Mouse (Mus musculus) erythroid progenitor cell, adult 5-6 weeks (primary cell): ENCODE data around the gene Fermt3. TPM values are rescaled to one million over a fixed set of nuclear protein-coding genes. Genes with fewer than 3 reads are reported as not detected.

Experiments used
- ATAC-seq: replicated peaks from 2 replicates; pipeline ENCODE4 v1.8.0; 2016; ENCODE audit warnings: moderate number of reproducible peaks, mild to moderate bottlenecking, moderate TSS enrichment, inconsistent platforms; ENCODE audit not compliant: poor library complexity, low FRiP score, severe bottlenecking
- total RNA-seq, 2 experiments: library from RNA; stranded (forward) in 1 of 2; stranded (reverse) in 1 of 2; fragments of 150-400 nt in 1 of 2; fragments of 186-747, 209-891 nt in 1 of 2; gene quantifications; 2 replicates each; pipeline versions ENCODE4 v1.2.3 to v1.2.4; 2015 to 2017; ENCODE audit warnings: low replicate concordance in 2 of 2

The Fermt3 gene
- total RNA-seq, 2 experiments from 2014 or later = 38.6 to 63.9 TPM

DNA sequence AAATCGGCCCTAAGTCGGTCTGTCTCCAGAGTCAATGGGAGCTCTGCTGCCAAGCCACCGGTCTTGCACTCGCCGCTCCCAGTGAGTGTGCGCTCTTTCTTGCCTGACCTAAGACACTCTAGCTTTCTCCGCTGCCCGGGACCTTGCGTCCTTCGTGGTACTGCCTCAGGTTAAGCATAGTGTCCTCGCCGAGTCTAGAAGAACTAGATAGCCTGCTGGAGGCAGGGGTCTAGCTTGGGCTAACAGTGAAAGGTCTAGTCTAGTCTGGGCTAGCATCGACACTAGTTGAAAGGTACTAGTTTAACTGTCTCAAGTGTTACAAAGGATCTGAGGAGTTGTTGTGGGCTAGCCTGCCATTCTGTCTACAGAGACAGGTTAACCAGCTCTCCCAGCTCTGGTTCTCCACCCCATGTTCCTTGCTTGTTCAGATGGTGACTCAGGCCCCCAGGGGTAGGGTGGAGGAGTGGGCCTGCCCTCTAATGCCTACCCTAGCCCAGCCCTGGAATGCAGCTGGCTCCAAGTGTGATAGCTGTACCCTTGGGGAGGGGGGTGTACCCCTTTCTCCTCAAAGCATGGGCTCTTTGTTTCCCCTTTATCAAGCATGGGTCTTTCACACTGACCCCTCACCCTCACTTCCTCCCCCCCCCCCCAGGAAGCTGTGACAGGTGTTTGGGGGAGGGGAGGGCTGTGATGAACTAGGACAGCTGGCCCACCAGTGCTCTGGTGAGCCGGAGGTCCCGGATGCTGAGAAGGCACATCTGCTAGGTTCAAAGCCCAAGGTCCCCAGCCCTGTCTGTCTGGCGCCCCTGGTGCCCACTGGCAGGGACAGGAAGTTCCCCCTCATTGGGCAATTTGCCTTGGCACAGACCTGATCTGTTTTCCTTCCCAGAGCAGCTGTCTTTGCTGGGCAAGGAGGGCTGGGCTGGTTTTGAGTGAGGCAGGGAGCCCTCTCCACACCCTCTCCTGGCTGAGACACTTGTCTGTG, 43.4 kb downstream of the Fermt3 start, which contains the start of gene Plcb3:
TSS of gene Plcb3 (minus strand) at position 934 of the 985 bp plus-strand sequence.
- no peak for ATAC-seq

DNA sequence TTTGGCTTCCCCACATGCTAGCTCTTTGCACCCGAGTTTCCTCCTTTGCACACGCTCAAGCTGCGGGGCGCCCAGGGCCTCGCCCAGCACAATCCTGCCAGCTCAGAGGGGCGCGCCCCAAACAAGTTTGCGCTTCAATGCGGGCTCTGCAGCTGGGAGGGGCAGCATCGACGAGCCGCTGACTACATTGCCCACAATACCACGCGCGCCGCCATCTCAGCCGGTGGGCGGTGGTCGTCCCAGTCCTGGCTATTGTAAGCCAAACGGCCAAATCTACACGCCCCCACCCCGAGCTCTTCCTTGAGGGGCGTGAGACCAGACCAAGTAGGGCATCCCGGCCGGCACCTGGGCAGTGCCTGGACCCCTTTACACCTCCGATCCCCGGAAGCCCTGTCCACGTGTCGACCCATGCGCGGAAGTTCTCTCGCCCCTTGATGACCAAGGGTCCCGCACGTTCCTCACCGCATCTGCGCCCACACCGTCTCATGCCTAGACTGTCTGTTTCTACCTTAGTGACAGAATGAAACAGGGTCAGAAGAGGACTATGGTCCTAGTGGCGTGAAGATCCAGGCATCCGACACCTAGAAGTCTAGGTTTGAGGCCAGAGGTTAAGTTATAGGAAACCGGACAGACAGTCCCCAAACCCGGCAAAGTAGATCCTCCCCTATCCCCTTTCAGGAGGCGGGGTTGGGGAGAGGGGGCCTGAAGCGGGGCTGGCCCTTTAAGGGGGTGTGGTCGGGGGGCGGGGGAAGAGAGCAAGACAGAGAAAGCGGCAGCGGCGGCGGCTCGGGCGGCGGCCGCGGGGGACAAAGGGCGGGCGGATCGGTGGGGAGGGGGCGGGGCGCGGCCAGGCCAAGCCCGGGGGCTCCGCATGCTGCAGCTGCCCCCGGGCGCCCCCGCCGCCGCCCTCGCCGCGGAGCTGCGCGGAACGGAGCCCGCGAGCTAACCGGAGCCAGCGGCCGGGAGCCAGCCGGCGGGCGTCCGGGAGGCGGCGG, 44.8 kb downstream of the Fermt3 start, which contains the start of gene Ppp1r14b:
TSS of gene Ppp1r14b (plus strand) at position 758 of the 995 bp plus-strand sequence.
- peak; percentile 69 for ATAC-seq

DNA sequence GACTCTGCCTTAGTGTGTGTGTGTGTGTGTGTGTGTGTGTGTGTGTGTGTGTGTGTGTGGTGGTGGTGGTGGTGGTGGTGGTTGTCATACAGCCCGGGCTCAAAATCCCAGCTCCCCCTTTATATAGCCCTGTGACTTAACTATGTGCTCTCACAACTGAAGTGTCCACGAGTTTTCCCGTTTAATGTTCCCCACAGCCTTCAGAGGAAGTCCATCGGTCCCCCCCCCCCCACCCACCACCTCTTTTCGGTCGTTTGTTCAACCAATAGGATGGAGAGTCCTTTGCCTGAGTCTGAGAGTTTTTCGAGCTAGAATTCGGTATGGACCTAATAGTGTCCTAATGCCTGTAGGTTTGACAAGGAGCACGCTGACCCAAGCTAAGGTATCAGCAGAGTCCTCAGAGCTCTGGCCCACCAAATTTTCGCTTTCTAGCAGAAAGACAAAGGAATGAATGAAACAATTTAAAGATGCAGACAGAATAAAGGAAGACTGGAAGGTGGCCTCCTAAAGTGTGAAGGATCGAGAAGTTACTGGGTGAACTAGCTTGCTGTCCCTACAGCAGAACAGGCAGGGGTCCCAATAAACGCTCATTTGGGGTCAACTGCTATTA, 45.6 kb downstream of the Fermt3 start:
- ATAC-seq = no peak

DNA sequence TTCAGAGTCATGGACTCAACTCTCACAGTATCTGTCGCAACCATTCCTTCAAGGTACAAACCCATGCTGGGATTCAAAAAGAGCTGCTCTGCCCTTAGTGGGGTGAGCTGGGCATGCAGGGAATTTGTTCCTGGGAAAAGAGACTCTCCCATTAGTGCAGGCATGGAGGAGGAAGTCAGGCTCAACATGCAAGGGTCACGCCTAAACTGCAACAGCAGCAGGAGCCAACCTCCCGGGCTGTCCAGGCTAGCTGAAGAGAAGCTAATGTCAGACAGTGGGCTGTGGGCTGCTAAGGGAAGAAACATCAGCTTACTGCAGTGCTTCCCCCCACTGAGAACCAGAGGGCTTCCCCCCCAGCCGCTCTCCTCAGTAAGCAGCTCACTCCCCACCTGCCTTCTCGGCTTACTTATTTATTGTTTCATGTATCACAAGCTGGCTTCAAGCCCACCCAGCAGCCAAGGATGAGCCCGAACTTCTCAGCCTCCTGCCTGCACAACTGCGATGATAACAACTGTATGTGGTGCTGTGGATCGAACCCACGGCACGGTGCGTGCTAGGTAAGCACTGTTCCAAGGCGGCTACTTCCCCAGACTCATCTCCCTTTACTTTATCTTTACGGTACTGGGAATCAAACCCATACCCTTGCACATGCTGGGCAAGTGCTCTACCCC, 46.9 kb downstream of the Fermt3 start:
- ATAC-seq = no peak

DNA sequence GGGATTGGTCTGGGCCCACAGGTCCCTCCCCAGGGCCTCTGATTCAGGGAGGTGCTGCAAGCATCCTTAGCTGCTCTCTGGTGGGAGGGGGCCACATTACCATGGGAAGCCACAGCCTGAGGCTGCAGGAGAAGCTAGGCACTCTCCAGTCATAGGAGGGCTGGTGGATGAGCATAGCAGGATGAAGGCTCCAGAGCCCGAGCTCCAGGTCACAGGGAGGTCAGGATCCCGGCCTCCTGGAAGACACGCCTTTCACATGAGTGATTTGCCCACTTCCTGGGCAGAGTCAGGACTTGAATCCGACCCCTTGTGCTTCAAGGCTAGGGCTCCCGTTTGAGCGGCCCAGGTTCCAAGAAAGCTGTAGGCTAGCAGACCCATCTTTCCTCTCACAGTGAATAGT, 47.6 kb downstream of the Fermt3 start:
- no peak for ATAC-seq

DNA sequence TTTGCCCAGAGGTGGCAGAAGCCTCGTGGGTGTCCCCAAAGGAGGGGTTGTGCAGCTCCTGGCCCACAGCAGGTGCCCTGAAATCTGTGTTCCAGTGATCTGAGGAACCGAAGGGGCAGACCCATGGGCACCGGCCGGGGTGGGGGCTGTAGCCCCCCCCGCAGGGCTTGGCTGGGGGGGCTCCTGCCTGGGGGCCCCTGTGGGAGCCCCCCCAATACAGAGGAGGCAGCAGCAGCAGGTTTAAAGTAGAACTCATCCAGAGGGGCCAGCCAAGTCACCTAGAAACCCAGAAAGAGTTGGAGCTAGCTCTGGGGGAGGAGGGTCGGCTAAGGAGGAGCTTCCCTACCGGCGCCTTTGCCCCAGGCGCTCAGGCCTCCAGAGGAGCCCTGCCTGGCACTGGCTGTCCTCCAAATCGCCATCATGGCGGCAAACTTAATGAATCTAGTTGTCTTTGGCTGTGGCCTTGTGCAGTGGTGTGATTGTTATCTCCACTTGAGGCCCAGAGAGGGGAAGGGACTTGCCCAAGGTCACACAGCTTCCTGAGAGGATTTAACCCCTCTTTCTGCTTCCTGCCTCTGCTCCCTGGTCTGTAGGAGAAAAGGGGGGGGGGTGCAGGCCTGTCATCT, 48.7 kb downstream of the Fermt3 start:
- no peak for ATAC-seq

DNA sequence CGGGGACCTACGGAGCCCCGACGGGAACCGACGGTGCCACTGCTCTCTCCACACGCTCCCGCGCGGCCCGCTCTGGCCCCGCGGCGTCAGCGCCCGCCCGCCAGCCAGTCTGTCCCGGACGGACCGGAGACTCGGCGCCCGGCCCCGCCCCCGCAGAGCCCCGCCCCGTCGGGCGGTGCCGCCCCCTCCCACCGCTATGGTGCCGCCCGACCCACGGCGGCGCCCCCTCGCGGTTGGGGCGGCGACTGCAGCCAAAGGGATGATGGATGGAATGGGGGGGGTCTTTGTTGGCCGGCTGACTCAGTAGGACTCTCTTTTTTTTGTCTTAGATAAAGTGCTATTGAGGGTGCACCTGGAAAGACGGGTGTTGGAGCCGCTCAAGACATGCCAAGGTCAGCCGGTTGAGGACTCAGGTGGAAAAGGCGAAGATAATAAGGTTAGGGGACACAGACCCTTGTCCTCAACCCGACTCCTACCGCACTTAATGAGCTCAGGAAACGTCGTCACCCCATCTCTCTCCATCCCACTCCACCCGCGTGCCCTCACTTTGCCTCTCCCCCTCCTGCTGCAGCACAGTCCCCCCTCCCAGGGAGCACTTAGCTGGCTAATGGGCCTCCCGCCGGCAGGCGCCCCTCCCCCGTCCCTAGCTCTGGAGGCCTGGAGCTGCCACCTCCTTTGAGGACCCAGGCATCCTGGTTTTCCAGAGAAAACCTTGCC, 49.4 kb downstream of the Fermt3 start:
- peak; percentile 61 for ATAC-seq

DNA sequence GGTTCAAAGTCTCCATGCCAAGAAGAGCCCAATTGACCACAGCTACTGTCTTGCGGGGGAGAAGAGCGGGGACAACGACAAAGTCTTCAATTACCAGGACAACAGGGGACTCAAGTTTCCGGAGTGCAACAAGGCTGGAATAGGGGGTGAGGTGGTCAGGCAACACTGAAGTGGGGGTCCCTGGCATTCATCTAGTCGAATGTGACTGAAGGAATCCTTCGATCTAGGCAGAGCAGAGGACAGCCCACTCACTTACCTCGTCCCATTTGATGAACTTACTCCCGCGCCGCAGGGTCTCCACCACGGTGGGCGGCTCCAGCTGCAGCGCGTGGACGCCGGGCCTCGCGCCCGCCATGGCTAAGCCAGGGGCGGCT, 50.0 kb downstream of the Fermt3 start:
- ATAC-seq = no peak

DNA sequence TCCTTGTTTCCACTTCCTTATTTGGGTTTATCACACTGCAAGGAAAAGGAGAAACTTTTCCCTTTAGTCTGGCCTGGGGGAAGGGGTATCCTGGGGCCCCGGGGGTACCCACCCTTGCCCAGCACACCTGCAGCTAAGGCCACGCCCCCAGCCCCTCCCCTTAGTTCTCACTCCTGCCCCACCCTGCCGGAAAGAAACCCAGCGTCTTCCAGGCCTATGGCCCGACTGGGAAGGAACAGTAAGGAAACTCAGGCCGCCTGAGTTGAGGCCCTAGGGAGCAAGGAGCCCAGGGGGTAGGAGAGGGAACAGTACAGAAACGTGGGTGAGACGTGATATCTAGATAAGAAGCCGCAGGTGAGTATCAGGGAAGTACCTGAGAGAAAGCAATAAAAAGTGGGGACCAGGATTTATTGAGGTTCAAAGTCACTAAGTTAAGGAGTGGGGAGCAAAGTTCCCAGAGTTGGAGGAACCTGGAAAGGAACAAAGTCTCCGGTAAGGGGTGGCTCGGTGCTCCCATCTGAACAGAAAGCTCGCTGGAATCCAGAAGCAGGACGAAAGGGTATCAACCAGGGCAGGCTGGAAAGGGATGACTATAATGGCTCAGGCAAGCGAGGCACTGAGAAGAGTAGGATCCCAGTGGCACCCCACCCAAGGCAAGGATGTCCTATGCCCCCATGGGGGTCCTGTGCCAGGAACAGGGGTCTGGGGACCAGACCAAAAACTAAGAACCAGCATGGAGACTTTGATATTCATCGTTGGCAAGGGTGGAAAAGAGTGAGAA, 50.6 kb downstream of the Fermt3 start:
- ATAC-seq = no peak

DNA sequence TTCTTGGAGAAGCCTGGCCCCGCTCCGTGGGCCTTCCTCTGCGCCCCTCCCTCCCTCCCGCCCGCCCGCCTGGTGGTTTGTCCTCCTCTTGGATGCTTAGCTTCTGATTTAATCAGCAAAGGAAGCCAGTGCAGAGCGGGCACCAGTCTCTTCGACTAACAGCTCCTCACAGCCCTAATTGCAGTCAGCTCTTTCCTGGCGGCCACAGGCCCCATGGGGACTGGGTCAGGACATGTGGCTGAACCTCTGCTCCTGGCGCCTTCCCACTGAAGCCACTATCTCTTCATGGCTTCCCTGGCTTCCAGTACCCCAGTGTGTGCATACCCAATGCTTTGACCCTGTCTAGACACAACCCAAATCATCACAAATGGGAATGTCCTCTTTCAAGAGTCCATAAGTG, 62.8 kb downstream of the Fermt3 start:
- ATAC-seq = no peak

DNA sequence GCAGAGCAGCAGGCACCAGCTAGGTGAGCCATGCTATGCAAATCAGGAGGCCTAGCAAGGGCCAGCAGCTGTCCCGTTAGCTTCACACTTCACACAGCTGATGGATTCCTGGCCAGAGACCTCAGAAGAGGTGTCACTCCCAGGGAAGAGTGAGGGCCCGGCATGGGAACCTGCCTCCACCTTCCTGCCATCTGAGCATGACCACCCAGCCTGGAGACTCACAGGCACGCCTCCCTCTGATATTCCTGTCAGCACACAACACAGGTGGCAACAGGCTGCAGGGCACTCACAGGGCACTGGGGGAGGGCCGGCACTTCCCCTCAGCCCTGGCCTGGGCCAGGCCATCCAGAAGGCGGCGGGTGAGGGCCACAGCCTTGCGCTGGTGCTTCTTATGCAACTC, 63.8 kb downstream of the Fermt3 start:
- ATAC-seq = no peak

DNA sequence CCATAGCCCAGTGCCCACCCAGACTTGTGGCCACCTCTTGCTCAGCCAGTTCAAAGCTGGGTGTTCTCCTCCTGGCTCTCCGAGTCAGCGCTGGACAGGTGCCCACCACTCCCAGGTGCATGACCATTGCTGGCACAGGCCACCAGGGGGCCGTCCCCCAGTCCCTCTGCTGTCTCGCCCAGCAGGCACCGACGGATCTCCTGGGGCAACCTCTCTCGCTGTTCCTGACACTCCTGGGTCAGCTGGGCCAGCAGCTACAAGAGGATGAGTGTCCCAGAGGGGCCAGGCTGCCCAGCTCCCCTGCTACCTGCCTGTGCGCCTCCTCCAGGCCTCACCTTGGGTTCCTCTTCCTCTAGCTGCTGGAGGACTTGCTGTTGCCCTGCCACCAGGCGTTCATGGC, 65.2 kb downstream of the Fermt3 start:
- ATAC-seq = no peak

DNA sequence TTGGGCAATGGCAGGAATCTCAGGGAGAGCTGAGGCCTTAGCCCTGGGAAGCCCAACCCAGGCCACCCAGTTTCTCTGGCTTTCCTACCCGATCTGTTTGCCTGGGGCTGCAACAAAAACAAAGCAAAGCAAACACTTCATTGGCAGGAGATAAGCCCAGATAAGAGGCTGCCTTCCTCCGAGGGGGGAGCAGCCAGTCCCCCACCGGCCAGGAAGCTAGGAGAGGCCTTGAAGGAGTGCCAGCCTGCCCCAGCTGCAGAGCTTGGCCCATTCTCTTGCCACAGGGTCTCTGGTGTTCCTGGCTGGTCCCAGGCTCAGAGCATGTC, 66.6 kb downstream of the Fermt3 start:
- ATAC-seq = no peak

DNA sequence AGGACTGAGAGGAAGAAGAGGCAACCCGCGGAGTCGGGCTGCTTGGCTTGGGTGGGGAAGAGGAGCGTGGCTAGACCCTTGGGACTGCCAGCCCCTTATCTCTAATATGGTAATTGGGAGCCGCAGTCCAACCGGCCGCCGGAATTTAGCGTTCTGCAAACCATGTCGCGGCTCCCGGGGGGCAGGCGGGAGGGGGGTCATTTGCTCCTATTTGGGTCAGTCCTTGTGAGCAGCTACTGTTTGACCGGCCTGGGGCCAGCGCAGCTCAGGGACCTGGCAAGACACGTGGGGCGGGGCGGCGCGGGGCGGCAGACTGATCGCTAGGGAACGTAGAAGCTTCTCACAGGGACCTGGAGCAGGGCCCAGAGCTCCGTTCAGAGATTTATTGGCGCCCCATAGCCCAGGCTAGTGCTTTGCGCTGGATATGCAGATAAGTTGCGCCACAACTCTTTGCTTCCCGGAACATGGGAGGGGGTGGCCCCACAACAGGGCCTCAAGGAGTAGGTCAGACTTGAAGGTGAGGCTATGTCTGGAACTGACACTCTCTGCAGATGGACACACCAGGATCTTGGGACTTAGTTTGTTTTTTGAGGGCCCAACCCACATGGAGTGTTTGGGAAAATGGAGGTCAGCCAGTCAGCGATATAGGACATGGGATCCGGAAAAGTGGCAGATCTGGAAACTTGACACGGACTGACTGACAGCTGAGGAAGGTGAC, 67.1 kb downstream of the Fermt3 start:
- peak; percentile 31; the same call in 1 of the 2 replicates for ATAC-seq

DNA sequence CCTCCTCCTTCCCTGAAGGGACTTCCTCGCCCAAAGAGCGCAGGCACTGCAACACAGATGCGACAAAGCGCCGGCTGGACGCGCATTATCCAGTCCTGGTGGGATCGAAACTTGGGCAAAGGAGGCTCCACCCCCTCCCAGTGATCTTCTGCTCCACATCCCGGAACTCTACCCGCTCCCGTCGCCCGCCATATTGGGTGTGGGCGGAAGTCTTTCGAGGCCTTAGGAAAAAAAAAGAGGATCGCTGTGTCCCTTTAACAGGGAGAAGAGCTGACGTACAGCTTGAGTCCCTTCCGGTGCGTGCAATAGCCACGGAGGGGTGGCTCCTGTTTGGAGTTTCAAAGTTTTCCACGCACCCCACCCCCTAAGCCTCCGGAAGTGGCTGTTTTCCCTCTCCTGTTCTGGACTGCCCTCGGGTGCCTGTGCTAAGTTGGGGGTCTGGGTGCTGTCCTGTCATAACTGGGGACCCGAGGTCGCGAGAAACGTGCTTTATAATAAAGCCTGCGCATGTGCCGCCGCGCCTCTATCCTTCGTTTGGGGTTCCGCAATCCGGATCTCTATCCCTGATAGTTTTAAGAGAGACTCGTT, 67.8 kb downstream of the Fermt3 start:
- peak; percentile 86 for ATAC-seq

DNA sequence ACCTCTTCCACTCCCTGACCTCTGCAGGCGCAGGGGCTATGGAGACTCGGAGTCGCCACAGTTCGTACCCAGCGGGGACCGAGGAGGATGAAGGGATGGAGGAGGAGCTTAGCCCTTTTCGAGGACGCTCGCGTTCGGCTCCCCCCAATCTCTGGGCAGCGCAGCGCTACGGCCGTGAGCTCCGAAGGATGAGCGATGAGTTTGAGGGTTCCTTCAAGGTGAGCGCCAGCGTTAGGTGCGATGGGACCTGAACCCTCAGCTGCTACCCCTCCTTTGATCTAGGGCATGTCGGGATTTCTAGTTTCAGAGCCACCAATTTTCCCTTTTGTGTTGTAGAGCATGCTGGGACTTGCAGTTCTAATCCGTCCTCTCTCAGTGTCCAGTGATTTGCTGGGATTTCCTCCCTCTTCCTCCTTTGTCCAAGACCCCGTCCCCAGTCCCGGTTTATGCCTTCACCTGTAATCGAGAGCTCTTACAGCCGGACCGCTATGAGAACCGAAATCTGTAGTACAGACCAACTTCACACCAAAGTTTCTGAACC, 68.6 kb downstream of the Fermt3 start:
- no peak for ATAC-seq
